Mouse (Mus musculus) splenic B cell, adult 2 months (primary cell): ENCODE results near the gene Spice1.

Experiments
- DNase-seq: peaks from one replicate; pipeline ENCODE4 v3.0.0-alpha.2; 2011; ENCODE audit warnings: low read depth, low spot score
- H3K27me3 ChIP-seq: 2 replicates; pipeline ENCODE4 v1.6.1; 2012; ENCODE audit warnings: mild to moderate bottlenecking, low read length, moderate library complexity, mixed read lengths; ENCODE audit not compliant: control insufficient read depth, poor library complexity, insufficient read depth, severe bottlenecking
- H3K36me3 ChIP-seq: 2 replicates; pipeline ENCODE4 v1.6.1; 2012; ENCODE audit warnings: mild to moderate bottlenecking, low read length, moderate library complexity, mixed read lengths; ENCODE audit not compliant: control insufficient read depth, poor library complexity, insufficient read depth, severe bottlenecking

Gene Spice1

DNA sequence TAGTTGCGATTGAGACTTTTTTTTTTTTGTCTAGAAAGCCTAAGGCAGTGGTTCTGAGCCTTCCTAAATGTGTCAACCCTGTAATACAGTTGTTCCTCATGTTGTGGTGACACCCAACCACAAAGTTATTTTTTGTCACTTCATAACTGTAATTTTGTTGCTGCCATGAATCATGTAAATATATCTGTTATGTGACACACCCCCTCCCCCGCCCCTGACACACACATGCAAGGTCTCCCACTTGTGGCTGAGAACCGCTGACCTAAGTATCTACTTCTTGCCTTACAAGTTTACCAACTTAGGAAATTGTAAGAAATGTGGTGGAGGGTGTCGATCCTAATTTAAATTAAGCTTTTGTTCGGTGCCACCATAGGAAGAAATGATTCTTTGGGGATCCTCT is 58.0 kb downstream of the Spice1 start:
- no peak for DNase-seq
- H3K27me3 ChIP-seq: no peaks in the 10 kb centered on the region

GRCm38 (mm10) chr16:44407211-44407610 is 60.3 kb downstream of the Spice1 start:
- DNase-seq: no peak
- no peaks in the 10 kb centered on the region for H3K27me3 ChIP-seq
- no peaks in the 10 kb centered on the region for H3K36me3 ChIP-seq

More for the DNA sequence above, 58.0 kb downstream of the Spice1 start:
- no peaks in the 10 kb centered on the region for H3K36me3 ChIP-seq

DNA sequence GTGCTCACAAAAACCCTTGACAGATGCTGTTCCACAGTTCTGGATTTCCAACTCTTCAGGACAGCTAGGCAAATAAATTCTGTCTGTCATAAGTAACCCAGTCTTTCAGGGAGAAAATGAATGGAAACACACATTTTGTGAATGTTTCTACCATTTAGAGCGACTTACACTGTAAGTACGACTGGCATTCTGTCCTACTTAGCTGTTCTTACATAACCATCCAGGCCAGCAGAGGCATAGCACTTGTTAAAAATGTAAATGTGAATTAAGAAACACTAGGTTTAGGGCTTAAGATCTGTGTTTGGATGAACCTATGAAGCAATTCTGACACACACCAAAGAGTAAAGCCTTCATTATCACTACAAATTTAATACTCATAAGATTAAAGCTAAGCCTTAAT is 61.4 kb downstream of the Spice1 start:
- H3K36me3 ChIP-seq: no peaks in the 10 kb centered on the region
- H3K27me3 ChIP-seq: no peaks in the 10 kb centered on the region
- DNase-seq: no peak

- DNase-seq: no peak
- Histone ChIP-seq H3K36me3 (no peaks in the 10 kb centered on the region), H3K27me3 (no peaks in the 10 kb centered on the region)
Observed at GRCm38 (mm10) chr16:44410176-44410575, 63.3 kb downstream of the Spice1 start.

GRCm38 (mm10) chr16:44417596-44417995 is 70.7 kb downstream of the Spice1 start:
- DNase-seq: no peak
- Histone ChIP-seq H3K27me3 (no peaks in the 10 kb centered on the region; the same call in 1 of the 2 replicates), H3K36me3 (no peaks in the 10 kb centered on the region)

GRCm38 (mm10) chr16:44421735-44422134 is 74.8 kb downstream of the Spice1 start:
- H3K27me3 ChIP-seq: no peaks in the 10 kb centered on the region; the same call in 1 of the 2 replicates
- no peak for DNase-seq
- H3K36me3 ChIP-seq: no peaks in the 10 kb centered on the region

DNA sequence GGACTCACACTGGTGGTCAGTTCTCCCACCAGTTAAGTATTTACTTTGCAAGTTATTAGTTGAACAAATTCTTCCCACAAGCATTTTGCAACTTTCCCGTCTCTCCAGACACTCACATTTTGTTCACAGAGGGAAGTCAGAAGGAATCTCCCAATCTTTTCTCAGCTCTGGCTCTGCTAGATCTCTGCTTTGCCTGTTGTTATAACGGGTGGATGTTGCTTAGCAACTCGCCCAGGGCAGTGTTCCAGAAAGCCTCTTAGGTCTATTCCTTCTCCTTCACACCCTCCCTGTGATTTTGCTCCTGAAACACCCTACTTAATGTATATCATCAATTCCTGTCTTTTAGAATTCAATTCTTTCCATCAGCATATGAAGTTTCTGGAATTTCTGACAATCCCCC is 76.6 kb downstream of the Spice1 start:
- no peak for DNase-seq
- H3K36me3 ChIP-seq: no peaks in the 10 kb centered on the region
- H3K27me3 ChIP-seq: no peaks in the 10 kb centered on the region; the same call in 1 of the 2 replicates

GRCm38 (mm10) chr16:44428456-44428855 is 81.5 kb downstream of the Spice1 start:
- no peak for DNase-seq

GRCm38 (mm10) chr16:44430021-44430420 is 83.1 kb downstream of the Spice1 start:
- no peak for DNase-seq
- Histone ChIP-seq H3K36me3 (no peaks in the 10 kb centered on the region), H3K27me3 (no peaks in the 10 kb centered on the region)

More at GRCm38 (mm10) chr16:44428456-44428855, 81.5 kb downstream of the Spice1 start:
- H3K27me3 ChIP-seq: no peaks in the 10 kb centered on the region
- no peaks in the 10 kb centered on the region for H3K36me3 ChIP-seq

GRCm38 (mm10) chr16:44434931-44435330 is 88.0 kb downstream of the Spice1 start:
- Histone ChIP-seq H3K27me3 (no peaks in the 10 kb centered on the region), H3K36me3 (no peaks in the 10 kb centered on the region)
- DNase-seq: no peak

- DNase-seq: no peak
- no peaks in the 10 kb centered on the region for H3K36me3 ChIP-seq
- no peaks in the 10 kb centered on the region for H3K27me3 ChIP-seq
Observed at GRCm38 (mm10) chr16:44435481-44435880, 88.6 kb downstream of the Spice1 start.
